Mouse (Mus musculus) olfactory bulb, adult 2 months (tissue): ENCODE data around the gene Dld.

Experiments
- CTCF ChIP-seq: fragments of 200-500 bp; IDR thresholded peaks from 2 replicates; pipeline ENCODE4 v1.5.1; 2012; ENCODE audit warnings: low read depth, mild to moderate bottlenecking, low read length, moderate library complexity; ENCODE audit not compliant: insufficient read depth
- POLR2A ChIP-seq: fragments of 200-500 bp; IDR thresholded peaks from 2 replicates; pipeline ENCODE4 v1.6.1; 2012; ENCODE audit warnings: mild to moderate bottlenecking, low read depth, low read length, moderate library complexity; ENCODE audit not compliant: insufficient read depth

GRCm38 (mm10) chr12:31313136-31313535, 38.1 kb downstream of the Dld start:
- no peak for TF ChIP-seq CTCF
- TF ChIP-seq POLR2A, result no peak
